Mouse (Mus musculus) kidney, adult 2 months (tissue): ENCODE data around the gene Fasn.

ENCODE experiments used
- CTCF ChIP-seq: fragments of 200-500 bp; conservative IDR thresholded peaks from 2 replicates; pipeline ENCODE4 v1.5.1; 2011; ENCODE audit warnings: low read depth, mild to moderate bottlenecking, control low read depth, low read length, moderate library complexity, mixed read lengths; ENCODE audit not compliant: insufficient read depth, insufficient read length
- POLR2A ChIP-seq: fragments of 200-500 bp; IDR thresholded peaks from one replicate; pipeline ENCODE4 v1.6.1; 2011; ENCODE audit warnings: low read depth, low read length, control low read depth

GRCm38 (mm10) chr11:120785145-120785544, 39.2 kb downstream of the Fasn start:
- TF ChIP-seq CTCF (no peak), POLR2A (no peak)
